Mouse (Mus musculus) testis, postnatal 10 days (tissue): ENCODE results near the gene Hoxb8.

ENCODE experiments used
- DNase-seq: peaks from one replicate; pipeline ENCODE4 v3.0.0; 2021; ENCODE audit warnings: low spot score

Gene Hoxb8

GRCm38 (mm10) chr11:96285771-96286738 is 4.3 kb downstream of the Hoxb8 start, which contains the start of gene Hoxb7:
Hoxb7 (plus strand) TSS chr11:96286623.
- no peak for DNase-seq

GRCm38 (mm10) chr11:96286739-96287385 is 5.2 kb downstream of the Hoxb8 start:
- no peak for DNase-seq

- DNase-seq, result no peak
These were observed 5.7 kb downstream of the Hoxb8 start for GRCm38 (mm10) chr11:96287411-96287810.

DNA sequence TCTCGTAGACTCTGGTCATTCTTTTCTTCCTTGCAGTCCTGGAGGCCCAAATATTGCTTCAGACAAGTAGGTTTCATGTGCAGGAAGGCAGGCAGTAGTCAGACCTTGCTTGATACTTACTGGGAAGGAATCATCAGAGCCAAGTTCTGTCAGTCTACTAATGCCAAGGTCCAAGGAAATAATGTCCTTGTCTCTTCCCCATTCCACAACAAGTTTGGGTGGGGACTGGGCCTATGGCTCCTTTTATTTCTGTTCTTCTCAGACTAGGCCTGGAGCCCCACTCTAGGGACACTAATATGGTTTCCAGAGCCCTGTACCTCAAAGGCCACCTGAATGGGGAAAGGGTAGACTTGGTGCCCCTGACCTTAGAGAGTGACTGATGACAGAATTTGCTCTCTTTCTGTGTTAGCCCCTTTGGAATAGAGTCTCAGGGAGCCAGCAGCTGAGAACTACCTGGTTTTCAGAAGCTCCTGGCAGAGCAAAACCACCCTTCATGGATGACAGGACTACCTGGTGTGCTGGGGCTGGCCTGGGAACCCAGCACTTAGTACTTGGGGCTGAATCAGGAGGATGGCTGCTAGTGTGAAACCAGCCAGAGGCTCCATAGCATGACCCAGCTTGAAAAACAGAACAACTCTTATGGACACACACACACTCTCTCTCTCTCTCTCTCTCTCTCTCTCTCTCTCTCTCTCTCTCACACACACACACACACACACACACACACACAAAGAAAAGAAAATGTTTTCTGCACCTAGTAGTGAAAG is 6.9 kb downstream of the Hoxb8 start:
- no peak for DNase-seq

- no peak for DNase-seq
These were observed 7.6 kb downstream of the Hoxb8 start for GRCm38 (mm10) chr11:96289293-96289692.

- DNase-seq, result no peak
These were observed 8.1 kb downstream of the Hoxb8 start for GRCm38 (mm10) chr11:96289837-96290236.

GRCm38 (mm10) chr11:96290705-96291355 is 9.1 kb downstream of the Hoxb8 start:
- DNase-seq, result no peak

GRCm38 (mm10) chr11:96291681-96292564 is 10.2 kb downstream of the Hoxb8 start, which contains the start of gene Hoxb6:
Hoxb6 (plus strand) TSS chr11:96292476.
- no peak for DNase-seq

DNA sequence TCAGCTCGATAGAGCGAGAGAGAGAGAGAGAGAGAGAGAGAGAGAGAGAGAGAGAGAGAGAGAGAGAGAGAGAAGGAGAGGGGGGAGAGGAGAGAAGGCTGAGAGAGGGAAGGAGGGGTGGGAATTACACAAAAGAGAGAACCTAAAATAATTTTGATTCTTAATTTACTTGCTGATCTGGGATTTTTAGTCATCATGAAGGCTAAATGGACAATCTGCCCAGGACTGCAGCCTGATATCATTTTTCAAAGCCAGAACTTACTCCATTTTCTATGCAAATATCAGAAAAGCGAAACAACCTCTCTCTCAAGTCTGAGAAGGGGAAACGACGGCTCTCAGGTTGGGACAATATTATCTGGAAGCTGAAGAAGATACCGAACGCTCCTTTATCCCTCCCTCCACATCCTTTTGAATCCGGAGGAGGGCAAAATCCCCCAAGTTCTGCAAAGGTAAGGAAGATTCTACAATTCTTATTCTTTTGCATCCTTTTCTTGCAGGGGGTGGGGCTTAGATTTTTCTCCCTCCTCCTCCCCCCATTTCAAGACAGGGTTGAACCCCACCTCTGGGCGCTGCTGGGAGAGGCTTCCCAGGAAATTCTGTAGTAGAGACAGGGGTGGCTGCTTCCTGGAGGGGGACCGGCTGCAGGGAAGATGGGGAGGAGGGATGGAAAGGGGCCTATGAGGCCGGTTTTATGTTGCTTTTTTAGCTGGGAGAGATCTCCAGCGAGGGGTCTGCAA is 11.0 kb downstream of the Hoxb8 start:
- DNase-seq, result no peak

DNA sequence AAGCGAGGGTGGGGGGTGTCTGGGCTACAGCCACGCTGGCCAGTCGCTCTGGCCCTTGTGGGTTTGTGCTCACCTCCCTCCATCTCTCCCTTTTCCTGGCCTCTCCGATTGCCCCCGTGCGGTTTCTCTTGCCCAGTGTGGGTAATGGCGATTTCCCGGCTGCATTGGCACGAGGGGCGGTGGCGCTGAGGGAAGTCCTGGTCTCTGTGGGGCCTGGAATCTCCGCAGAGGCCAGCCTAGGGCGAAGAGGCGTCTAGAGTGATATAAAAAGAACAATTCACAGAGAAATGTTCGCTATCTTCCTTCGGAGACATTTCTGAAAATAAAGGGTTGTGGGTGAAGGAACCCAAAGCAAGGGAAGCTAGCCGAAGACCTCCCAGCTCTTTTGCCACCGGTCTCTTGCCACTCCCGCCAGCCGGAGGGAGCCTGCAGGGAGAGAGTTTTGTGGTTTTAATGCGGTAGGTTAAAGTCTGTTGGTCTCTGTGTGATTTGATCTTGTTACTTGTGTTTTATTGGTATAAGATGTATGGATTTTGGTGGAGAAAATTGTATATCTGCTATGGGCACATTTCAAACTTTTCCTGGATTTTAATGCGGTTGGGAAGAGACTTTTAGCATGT is 11.7 kb downstream of the Hoxb8 start:
- DNase-seq, result no peak

DNA sequence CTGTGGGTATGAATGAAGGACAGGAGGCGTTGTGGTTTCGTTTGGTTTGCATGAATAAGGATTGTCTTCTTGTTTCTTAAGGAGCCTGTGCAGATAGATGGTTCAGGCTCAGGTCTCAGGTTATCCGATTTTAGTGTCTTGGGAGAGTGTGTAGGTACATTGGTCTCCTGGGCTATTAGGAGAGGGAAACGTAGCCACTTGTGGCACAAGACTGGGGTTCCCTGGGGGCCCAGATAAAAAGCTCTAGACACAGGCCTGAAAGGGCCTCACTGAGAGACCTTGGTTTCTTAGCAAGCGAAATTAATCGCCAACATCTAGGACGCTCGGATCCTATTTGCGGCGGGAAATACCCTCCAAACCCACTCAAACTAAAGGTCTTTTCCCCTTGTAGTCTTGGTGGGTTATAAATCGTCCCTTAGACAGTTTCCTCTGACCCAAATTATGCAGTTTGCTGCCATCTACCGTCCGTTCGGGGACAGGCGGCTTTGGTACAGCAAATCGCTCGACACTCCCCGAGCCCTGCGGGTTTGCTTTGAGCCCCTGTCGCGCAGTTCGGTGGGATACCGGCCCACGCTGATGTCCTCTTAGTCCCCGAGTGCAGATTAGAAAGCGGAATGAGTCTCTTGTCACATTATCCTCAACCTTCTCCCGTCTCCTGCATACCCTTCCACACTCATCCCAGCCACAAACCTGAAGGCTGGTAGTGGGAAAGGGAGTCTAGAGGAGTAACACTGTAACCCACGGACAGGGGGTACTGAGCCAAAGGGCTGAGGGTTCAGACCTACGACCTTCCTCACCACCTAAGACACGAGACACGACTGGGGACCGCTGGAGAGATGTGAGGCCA is 12.8 kb downstream of the Hoxb8 start:
- peak; percentile 83 for DNase-seq

GRCm38 (mm10) chr11:96295092-96295835 is 13.6 kb downstream of the Hoxb8 start:
- DNase-seq, result no peak

GRCm38 (mm10) chr11:96296997-96297396 is 15.3 kb downstream of the Hoxb8 start:
- DNase-seq, result no peak

- DNase-seq, result no peak
These were observed 15.7 kb downstream of the Hoxb8 start for GRCm38 (mm10) chr11:96297428-96297827.

DNA sequence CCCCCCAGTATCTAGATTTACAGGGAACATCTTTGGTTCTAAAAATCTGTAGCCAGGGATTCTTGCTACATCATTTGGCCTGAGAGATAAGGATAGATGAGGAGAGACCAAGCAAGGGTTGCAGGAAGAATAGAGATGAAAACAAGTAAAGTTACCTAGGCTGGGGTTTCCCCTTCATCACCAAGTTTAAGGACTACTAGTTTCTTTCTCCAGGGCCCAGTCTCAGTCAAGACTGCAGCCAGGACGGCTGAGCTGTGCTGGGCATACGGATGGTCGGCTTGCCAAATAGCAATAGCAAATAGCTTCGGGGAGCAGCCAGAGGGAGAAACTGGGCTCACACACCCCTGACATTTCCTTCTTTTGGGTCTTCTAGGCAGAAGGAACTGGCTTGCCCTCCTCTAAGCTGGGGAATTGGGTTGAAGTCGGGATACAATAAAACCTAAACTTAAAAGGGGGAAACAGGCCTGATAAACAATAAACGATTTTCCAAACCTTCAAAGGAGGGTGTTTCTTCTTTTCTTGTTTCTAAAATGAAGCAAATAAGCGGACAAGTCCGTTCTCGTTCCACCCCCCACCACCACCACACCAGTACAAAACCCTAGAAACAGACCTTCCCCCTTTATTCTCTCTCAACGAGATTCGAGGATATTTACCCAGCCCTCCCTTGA is 16.4 kb downstream of the Hoxb8 start:
- no peak for DNase-seq

- no peak for DNase-seq
These were observed 17.4 kb downstream of the Hoxb8 start for GRCm38 (mm10) chr11:96298895-96299667.

DNA sequence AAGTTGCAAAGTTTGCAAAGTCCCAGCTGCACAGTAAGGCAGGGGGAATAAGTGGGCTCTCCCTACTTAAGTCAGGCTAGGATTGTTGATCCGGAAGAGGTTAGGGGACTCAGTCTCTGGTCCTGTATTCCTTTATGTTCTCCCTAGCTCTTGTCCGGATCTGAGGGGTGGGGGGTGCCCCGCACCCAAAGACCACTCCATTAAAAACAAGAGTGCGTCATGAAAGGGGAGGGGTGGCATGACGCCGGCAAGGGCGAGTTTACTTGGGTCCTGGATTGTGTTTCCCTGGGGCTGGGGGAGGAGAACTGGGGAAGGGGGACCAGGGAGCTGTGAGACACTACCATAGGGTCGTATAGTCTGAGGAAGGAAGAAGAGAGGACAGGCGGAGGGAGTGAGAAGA is 18.1 kb downstream of the Hoxb8 start:
- DNase-seq, result no peak
